Mouse (Mus musculus) heart, adult 11 months (tissue): ENCODE data around the gene Cphx2.
"Not testable (repeated sequence)": the region's sequence is repeated elsewhere in the genome, so short reads cannot be mapped to it uniquely, and the experiment has no call there.

Source experiments
- DNase-seq: peaks from one replicate; pipeline ENCODE4 v3.0.0; 2022

Cphx2 gene

DNA sequence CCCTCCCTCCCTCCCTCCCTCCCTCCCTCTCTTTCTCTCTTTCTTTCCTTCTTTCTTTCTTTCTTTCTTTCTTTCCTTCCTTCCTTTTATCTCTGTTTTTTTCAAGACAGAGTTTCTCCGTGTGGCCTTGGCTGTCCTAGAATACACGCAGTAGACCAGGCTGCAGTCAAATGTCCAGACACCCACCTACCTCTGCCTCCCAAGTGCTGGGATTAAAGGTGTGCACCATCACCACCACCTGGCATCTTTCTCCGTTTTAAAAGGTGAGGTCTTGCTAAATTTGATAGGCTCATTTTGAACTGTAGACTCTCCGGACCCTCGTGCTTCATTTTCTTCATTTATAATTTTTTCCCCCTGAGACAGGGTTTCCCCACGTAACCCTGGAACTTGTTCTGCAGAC is at the start of gene Cphx2:
Gene Cphx2, plus strand, starts transcription at position 301 of the 400 bp plus-strand sequence.
- DNase-seq = not testable (repeated sequence)

DNA sequence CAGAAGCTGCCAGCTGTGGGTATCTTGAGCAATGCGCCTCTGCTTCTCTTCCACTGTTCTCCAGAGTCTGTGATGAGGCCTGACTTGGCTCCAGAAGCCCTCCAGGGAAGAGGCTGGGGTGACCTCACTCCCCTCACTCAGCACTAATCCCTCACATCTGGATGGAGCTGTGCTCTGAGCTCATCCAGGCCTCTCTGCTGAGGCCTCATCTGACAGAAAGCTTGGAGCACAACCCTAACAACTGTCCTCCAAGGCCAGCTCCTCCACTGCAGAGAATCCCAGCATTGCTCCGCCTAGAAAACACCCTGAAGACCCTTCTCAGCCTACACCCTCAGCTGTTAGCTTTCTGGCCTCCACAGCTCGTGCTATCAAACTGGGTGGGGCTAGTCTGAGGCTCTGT is 47.0 kb upstream of the Cphx2 start:
- not testable (repeated sequence) for DNase-seq

DNA sequence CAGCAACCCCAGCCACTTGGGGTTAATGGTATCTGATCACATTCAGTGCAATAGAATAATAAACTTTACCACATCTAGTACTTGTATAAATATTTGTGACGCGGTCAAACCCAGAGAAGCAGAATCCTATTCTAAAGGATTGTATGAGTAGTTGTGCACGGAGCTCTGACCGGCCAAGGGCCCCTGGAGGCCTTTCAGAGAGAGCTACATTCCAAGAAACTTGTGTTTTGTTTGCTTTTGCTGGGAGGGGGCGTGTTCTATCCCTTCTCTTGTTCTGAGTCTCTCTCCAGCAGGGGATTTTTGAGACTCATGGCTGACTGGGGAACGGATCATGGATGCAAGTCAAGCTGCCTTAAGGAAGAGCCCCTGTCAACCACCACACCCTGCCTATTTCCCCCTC is 45.9 kb upstream of the Cphx2 start:
- DNase-seq = not testable (repeated sequence)

DNA sequence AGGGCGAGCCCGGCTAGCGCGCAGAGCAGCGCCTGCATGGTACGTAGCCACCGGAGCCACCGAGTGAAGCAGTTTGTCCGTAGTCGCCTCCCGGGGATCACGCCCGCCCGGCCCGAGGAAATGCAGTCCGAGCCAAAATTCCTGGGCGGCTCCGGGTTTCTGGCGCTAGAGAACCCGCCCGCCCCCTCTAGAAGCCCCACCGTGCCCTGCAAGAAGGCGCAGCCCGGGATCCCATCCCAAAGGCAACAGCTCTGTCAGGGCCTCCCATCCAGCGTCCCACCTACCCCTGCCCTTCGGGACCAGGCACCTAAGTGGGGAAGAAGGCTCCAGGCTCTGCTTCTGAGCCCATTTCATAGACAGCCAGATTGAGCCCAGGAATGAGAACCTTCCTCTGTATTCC is 38.7 kb upstream of the Cphx2 start, which contains the start of gene Gm9780:
Gene Gm9780, minus strand, starts transcription at position 101 of the 400 bp plus-strand sequence.
- not testable (repeated sequence) for DNase-seq

DNA sequence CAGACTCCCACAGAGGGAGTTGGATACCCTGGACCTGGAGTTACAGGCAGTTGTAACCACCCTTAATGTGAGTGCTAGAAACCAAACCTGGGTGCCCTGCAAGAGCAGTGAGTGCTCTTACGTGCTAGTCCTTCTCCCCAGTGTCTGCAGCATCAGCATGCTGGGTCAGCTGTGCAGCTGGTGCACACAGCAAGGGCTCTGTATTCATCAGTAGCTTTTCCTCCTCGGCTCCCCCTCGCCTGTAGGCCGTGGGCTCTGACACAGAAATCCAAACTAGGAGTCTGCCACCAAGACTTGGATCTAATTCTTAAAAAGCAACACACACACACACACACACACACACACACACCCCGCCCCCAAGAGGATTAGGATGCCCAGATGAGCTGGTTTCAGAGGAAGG is 36.3 kb upstream of the Cphx2 start:
- DNase-seq = not testable (repeated sequence)

DNA sequence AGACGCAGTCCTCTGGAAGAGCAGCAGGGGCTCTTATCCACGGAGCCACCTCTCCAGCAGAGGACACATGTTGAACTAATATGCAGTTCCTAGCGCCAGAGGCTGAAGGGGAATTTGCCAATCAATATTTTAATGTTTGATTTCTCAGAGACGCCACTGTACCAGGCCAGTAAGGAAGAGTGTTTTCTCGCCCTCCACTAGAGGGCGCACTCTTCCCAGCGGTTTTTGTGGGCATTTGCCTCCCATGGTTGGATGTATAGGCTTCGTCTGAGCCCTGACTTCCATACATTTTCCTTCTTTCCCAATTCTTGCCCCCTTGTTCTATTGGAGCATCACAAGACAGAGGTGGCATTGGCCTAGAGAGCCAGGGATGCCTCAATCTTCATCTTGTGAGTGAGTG is 34.3 kb upstream of the Cphx2 start:
- not testable (repeated sequence) for DNase-seq

DNA sequence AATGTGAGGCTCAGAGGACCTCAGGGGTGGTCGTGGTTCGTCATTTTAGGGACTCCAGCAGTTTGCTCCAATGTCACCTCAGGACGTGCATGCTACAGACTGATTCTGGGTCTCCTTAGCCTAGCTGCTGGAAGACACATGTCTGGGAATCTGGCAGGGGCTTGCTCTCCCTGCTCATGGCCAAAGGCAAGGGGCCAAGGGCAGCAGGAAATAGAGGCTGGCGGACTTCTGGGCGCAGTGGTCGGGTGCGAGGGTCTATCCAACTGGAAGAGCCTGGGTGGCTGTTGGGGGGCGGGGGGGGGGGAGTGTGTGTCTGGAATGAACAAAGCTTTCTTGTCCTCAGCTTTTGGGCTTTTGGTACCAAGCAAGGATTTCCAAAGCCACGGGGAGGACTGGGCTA is 32.5 kb upstream of the Cphx2 start:
- DNase-seq = not testable (repeated sequence)

DNA sequence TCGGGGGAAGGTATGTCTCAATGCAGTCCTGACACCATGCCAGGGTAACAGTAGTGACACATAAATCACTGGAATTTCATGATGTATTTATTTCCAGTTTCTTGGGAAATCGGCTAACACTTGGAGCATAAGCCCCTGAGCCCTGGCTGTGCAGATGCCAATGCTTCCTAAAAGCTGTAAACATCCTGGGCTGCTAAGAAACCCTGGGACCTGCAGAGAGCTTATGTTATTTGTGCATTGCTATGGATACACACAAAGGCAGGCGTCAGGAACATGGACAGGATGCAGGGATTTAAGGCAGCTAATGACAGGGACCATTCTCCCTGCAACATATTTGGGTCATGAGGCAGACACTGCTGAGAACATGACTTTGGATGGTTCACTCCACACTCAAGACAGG is 23.1 kb upstream of the Cphx2 start:
- DNase-seq = not testable (repeated sequence)

DNA sequence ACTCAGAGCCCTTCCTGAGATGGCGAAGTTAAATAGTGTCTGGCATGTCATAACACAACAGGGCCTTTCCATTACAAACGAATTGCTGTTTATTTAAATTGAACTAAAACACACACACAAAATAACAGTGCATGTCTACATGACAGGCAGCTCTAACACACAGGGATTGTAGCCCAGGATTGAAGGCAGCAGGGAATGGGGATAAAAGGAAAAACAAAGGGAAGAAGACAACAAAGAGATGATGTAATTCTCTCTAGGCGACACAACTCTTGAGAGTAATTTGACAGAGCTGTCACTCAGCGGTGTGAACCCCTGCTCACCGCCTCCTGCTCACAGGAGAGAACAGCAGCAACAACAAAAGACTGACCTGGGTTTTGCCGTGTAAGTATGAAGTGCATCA is 22.0 kb upstream of the Cphx2 start:
- DNase-seq = not testable (repeated sequence)

DNA sequence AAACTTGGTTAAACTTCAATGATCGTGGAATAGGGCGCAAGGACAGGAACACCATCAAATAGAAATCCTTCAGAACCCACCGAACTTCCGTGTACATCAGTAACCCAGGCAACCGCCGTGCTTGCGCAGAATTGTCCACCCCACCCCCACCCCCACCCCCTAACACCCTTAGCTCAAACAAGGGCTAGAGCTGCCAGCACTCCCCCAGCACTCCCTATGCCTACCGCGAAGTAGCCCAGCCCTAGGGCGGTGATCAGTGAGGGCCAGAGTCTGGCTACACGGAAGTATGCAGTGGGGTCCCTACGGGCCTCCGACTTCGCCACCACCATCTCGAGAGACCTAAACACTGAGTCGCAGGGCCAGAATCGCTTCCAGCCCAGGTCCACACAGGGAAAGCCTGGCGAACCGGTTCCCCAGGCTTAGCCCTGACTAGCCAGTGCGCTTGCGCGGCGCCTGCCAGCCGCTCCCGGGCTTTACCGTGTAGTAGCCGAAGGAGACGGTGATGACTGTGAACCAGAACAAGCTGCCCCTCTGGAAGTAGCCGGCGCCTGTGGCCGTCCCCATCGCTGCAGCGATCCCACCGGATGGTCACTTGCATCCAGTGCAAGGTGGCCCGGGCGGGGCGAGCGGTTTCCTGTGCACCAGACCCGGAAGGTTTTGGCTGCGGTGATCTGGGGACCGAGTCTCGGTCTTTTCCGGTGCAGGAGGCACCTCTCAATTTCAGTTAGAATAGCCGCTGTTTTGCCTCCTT is 14.6 kb upstream of the Cphx2 start:
- not testable (repeated sequence) for DNase-seq

DNA sequence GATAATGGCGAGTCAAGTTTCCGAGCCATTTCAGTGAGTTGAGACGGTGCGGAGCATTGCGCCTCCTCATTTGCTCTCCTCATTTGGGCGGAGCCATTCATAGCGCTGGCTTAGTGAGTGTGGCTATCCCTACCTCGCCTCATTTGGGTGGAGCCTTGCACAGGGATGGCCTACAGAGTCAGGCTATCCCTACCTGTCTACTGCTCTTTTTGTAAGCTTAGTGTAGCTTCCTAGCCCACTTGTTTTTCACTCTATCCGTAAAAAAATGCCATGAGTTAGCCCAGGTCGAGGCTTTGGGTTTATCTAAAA is 14.0 kb upstream of the Cphx2 start, which contains the start of gene Tmem254c:
Gene Tmem254c, minus strand, starts transcription at position 31 of the 309 bp plus-strand sequence.
- not testable (repeated sequence) for DNase-seq

DNA sequence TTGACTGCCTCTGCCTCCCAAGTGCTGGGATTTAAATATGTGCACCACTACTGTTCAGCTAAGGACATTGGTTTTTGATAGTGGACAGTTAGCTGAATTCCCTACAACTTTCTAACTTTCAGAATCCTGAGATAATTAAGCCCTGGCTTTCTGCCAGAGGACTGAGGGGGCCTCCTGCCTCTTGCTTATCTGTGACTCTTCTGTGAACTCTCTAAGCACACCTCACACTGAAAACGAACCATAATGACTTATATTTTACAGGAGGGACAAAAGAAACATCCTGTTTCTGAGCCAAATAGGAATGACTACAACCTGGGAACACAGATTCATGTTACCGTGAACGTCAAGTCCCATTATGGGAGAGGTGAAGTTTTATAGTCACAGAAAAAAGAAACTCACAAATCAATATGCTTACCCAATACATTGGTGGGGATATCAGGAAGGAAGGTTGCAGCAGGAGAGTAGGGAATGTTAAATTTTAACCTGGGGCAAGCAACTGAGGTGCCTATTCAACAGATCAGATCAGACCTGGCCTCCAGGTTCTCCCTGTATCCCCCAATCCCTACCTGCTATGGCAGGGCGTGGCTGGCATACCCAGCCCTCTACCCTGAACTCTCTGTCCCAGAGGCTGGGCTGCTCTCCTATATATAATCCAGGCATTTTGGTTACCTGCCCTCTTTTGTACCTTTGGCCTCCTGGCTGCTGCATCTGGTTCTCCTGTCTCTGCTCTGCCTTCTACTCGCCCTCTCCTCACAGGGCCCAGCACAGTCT is 4.5 kb upstream of the Cphx2 start:
- DNase-seq = not testable (repeated sequence)

DNA sequence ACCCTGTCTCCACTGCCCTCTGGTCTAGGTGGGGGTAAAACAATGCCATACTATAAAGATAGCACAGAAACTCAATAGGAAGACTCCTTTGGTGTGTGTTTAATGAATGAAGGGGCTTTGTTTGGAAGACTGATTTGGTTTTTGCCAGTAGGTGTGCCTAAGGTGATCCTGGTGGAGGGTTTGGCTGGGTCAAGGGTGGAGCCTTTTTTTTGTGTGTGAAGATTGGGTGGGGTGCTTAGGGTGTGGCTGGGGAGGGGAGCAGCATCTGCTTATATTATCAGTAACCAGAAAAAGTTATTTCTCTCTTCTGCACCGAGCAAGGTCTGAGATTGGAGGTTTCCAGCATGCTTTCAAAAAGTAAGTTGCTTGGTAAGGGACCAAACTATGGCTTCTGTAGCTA is 681 bp downstream of the Cphx2 start, which contains the start of gene Cphx3:
Gene Cphx3, plus strand, starts transcription at position 301 of the 400 bp plus-strand sequence.
- not testable (repeated sequence) for DNase-seq

DNA sequence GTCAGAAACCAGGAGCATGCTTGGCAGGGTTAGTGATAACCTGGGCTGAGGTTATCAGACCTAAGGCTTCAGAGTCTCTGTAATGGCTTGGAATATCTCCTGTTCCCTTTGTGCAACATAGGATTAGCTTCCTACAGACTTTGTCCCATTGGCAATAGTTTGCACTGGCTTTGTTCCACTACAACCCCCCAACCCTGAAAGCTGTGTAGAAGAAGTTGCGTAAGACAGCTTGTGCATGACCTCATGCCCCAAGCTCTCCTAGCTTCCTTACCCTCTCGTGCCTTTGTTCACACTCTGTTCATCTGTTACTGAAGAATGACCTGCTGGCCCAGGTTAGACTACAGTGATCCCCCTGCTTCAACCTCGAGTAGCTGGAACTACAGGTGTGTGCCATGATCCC is 16.3 kb downstream of the Cphx2 start:
- DNase-seq = not testable (repeated sequence)

DNA sequence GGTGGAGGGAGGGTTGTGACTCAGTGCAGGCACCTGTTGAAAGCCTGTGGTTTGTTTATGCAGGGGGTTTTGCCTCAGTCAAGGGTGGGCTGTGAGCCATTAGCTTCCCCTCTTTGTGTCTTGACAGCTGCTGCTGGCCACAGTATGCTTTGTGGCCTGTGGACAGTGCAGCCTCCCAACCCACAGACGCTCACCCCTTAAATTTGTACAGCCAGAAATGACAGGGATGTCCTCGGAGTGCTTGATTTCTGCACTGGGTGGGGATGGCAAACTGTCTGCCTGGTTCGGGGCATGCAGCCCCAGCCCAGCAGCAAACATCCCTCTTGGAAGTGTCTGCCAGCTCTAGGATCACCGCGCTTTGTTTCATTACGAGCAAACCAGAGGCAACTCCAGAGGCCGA is 36.8 kb downstream of the Cphx2 start, which contains the start of gene Duxbl2:
Gene Duxbl2, plus strand, starts transcription at position 200 of the 400 bp plus-strand sequence.
- not testable (repeated sequence) for DNase-seq

DNA sequence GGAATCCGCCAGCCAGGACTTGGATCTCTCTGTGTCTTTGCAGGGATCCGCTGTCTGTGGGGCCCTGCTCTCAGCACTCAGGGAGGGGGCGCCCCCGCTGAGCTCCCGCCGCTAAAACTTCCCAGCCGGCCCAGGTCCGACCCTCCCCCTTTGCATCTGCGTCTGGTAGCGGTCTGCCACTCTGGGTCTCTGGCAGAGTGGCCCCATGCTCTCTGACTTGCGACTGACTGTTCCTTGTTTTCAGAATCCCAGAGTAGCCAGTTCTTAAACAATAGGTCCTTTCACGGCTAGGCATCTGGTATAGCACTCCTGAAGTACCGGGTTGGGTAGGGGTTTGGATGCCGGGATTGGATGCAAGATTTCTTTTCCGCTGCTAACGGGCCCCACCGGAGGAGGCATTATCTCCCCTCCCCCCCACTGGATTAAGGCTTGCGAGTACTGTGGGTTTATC is 37.3 kb downstream of the Cphx2 start:
- DNase-seq = not testable (repeated sequence)

DNA sequence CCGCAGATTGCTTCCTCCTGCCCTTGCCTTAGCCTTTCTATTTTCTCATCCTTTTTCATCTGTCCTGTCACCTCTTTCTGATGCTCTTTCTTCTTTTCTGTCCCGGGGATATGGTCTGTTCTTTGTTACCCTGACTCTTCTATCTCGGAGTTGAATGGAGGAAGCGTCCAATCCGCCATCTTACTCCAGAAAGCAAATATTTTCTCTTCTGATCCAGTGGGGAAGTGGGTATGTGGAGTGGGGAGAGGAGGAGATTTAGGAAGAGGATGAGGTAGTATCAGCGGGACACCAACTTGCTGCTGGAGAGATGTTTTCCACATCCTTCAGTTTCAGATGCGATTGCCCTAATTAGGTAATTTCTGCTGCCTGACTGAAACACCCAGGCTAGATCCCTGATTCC is 37.8 kb downstream of the Cphx2 start:
- not testable (repeated sequence) for DNase-seq
